Mouse (Mus musculus) kidney, embryonic 14.5 days (tissue): ENCODE data around the gene Znrf4. TPM values are rescaled to one million over a fixed set of nuclear protein-coding genes. Genes with fewer than 3 reads are reported as not detected.

Experiments used
- ATAC-seq: fragments of 200-750 bp; cut with Nextera tagmentation; 2 replicates; pipeline ENCODE4 v1.8.0; 2017; ENCODE audit warnings: moderate number of reproducible peaks, mild to moderate bottlenecking, moderate TSS enrichment, moderate library complexity; ENCODE audit not compliant: low FRiP score, low TSS enrichment
- H3K27ac ChIP-seq: fragments of 300-500 bp; sonication (generic); 2 replicates; pipeline ENCODE4 v1.5.1; 2014; ENCODE audit warnings: low read depth, mild to moderate bottlenecking, low read length, moderate library complexity, mixed read lengths
- H3K27me3 ChIP-seq: fragments of 300-500 bp; sonication (generic); 2 replicates; pipeline ENCODE4 v1.6.1; 2014; ENCODE audit warnings: mild to moderate bottlenecking, low read length; ENCODE audit not compliant: control insufficient read depth, insufficient read depth
- H3K36me3 ChIP-seq: fragments of 300-500 bp; sonication (generic); 2 replicates; pipeline ENCODE4 v1.6.1; 2014; ENCODE audit warnings: low read length, mixed read lengths; ENCODE audit not compliant: control insufficient read depth, insufficient read depth
- H3K4me1 ChIP-seq: fragments of 300-500 bp; sonication (generic); 2 replicates; pipeline ENCODE4 v1.6.1; 2014; ENCODE audit warnings: low read length, mixed read lengths; ENCODE audit not compliant: control insufficient read depth, insufficient read depth
- H3K4me2 ChIP-seq: fragments of 300-500 bp; sonication (generic); replicated peaks from 2 replicates; pipeline ENCODE4 v1.6.1; 2014; ENCODE audit warnings: low read depth, mild to moderate bottlenecking, low read length
- H3K4me3 ChIP-seq: fragments of 300-500 bp; sonication (generic); 2 replicates; pipeline ENCODE4 v1.5.1; 2014; ENCODE audit warnings: mild to moderate bottlenecking, low read length
- H3K9ac ChIP-seq: fragments of 300-500 bp; sonication (generic); 2 replicates; pipeline ENCODE4 v1.6.1; 2014; ENCODE audit warnings: low read depth, mild to moderate bottlenecking, low read length, moderate library complexity
- H3K9me3 ChIP-seq: fragments of 300-500 bp; sonication (generic); 2 replicates; pipeline ENCODE4 v1.6.1; 2016; ENCODE audit warnings: low read length; ENCODE audit not compliant: control insufficient read depth
- WGBS: fragments of 180-500 bp; shearing (Covaris S2); extraction: QIAGEN DNeasy Blood & Tissue Kit; methylation state at CpG from one replicate; pipeline ENCODE4 v1.1.7; 2014; 5-methylcytosine and 5-hydroxymethylcytosine counted together
- polyA plus RNA-seq: library from polyadenylated mRNA; unstranded; fragments of >200 nt; fragmentation: Nextera tagmentation; extraction: Ambion mirVana; gene quantifications from 2 replicates; pipeline ENCODE4 v1.2.1, GENCODE M21; 2014

Znrf4 gene
- polyA plus RNA-seq, 1 experiment from 2014 or later: not detected

- WGBS: 66% methylated on average over 12 of the region's 12 CpGs
- H3K4me3 ChIP-seq: no peak overlapping the region
- no peaks in the 10 kb centered on the region for H3K9me3 ChIP-seq
- H3K27ac ChIP-seq: no peak overlapping the region
- ATAC-seq: no peak
- H3K27me3 ChIP-seq: no peaks in the 10 kb centered on the region
- H3K4me1 ChIP-seq: no peaks in the 10 kb centered on the region
- H3K36me3 ChIP-seq: no peaks in the 10 kb centered on the region
- no peak overlapping the region for H3K9ac ChIP-seq
- no peak overlapping the region for H3K4me2 ChIP-seq
Observed at GRCm38 (mm10) chr17:56550784-56551475, 38.7 kb upstream of the Znrf4 start.

GRCm38 (mm10) chr17:56548605-56549105 is 36.4 kb upstream of the Znrf4 start:
- Histone ChIP-seq H3K9ac (no peak overlapping the region), H3K4me3 (no peak overlapping the region), H3K27me3 (no peaks in the 10 kb centered on the region), H3K4me1 (no peaks in the 10 kb centered on the region), H3K36me3 (no peaks in the 10 kb centered on the region), H3K27ac (no peak overlapping the region), H3K9me3 (no peaks in the 10 kb centered on the region), H3K4me2 (no peak overlapping the region)
- ATAC-seq: no peak
- 68% methylated on average over 4 of the region's 4 CpGs for WGBS

GRCm38 (mm10) chr17:56547846-56548604 is 35.8 kb upstream of the Znrf4 start:
- no peaks in the 10 kb centered on the region for H3K9me3 ChIP-seq
- no peak overlapping the region for H3K4me3 ChIP-seq
- H3K36me3 ChIP-seq: no peaks in the 10 kb centered on the region
- H3K4me1 ChIP-seq: no peaks in the 10 kb centered on the region
- ATAC-seq: no peak; the same call in 1 of the 2 replicates
- H3K4me2 ChIP-seq: no peak overlapping the region
- no peaks in the 10 kb centered on the region for H3K27me3 ChIP-seq
- no peak overlapping the region for H3K27ac ChIP-seq
- WGBS: 76% methylated on average over 9 of the region's 9 CpGs
- H3K9ac ChIP-seq: no peak overlapping the region

GRCm38 (mm10) chr17:56547116-56547845 is 35.0 kb upstream of the Znrf4 start:
- no peaks in the 10 kb centered on the region for H3K9me3 ChIP-seq
- no peaks in the 10 kb centered on the region for H3K4me1 ChIP-seq
- H3K4me2 ChIP-seq: no peak overlapping the region
- no peak overlapping the region for H3K27ac ChIP-seq
- ATAC-seq: no peak
- 69% methylated on average over 17 of the region's 17 CpGs for WGBS
- no peaks in the 10 kb centered on the region for H3K36me3 ChIP-seq
- H3K27me3 ChIP-seq: no peaks in the 10 kb centered on the region
- H3K9ac ChIP-seq: no peak overlapping the region
- H3K4me3 ChIP-seq: no peak overlapping the region

GRCm38 (mm10) chr17:56546576-56546975 is 34.3 kb upstream of the Znrf4 start:
- no peaks in the 10 kb centered on the region for H3K27me3 ChIP-seq
- no peaks in the 10 kb centered on the region for H3K36me3 ChIP-seq
- no peak overlapping the region for H3K27ac ChIP-seq
- 82% methylated on average over 5 of the region's 5 CpGs for WGBS
- H3K9ac ChIP-seq: no peak overlapping the region
- H3K4me1 ChIP-seq: no peaks in the 10 kb centered on the region
- H3K9me3 ChIP-seq: no peaks in the 10 kb centered on the region
- no peak overlapping the region for H3K4me3 ChIP-seq
- no peak overlapping the region for H3K4me2 ChIP-seq
- ATAC-seq: no peak

GRCm38 (mm10) chr17:56545945-56546344 is 33.7 kb upstream of the Znrf4 start:
- Histone ChIP-seq H3K4me1 (no peaks in the 10 kb centered on the region), H3K4me3 (no peak overlapping the region), H3K9ac (no peak overlapping the region), H3K4me2 (no peak overlapping the region), H3K27ac (no peak overlapping the region), H3K27me3 (no peaks in the 10 kb centered on the region), H3K9me3 (no peaks in the 10 kb centered on the region), H3K36me3 (no peaks in the 10 kb centered on the region)
- no peak for ATAC-seq
- 82% methylated on average over 1 of the region's 1 CpGs for WGBS

GRCm38 (mm10) chr17:56544699-56545387 is 32.6 kb upstream of the Znrf4 start:
- H3K27ac ChIP-seq: no peak overlapping the region
- H3K9me3 ChIP-seq: no peaks in the 10 kb centered on the region
- H3K4me2 ChIP-seq: no peak overlapping the region
- H3K27me3 ChIP-seq: no peaks in the 10 kb centered on the region
- no peaks in the 10 kb centered on the region for H3K36me3 ChIP-seq
- no peak for ATAC-seq
- H3K9ac ChIP-seq: no peak overlapping the region
- no peaks in the 10 kb centered on the region for H3K4me1 ChIP-seq
- no peak overlapping the region for H3K4me3 ChIP-seq
- 64% methylated on average over 7 of the region's 7 CpGs for WGBS

GRCm38 (mm10) chr17:56543684-56544224 is 31.5 kb upstream of the Znrf4 start:
- no peak for ATAC-seq
- 89% methylated on average over 3 of the region's 3 CpGs for WGBS
- Histone ChIP-seq H3K4me1 (no peaks in the 10 kb centered on the region), H3K9me3 (no peaks in the 10 kb centered on the region), H3K27me3 (no peaks in the 10 kb centered on the region), H3K4me2 (no peak overlapping the region), H3K4me3 (no peak overlapping the region), H3K9ac (no peak overlapping the region), H3K36me3 (no peaks in the 10 kb centered on the region), H3K27ac (no peak overlapping the region)
